ENCODE assay signal across 10 mouse cellular contexts in genomic region chr1:63658016-63658415, GRCm38 (mm10). TPM values are rescaled to one million over a fixed set of nuclear protein-coding genes. Genes with fewer than 3 reads are reported as not detected.
DNase-seq lines count a peak whose midpoint lies in the region; ATAC-seq and TF ChIP-seq lines count a peak whose summit lies in the region.
"Had no signal": no experiment of that assay in that cellular context is flagged by ENCODE, and none has a peak within 500 bp of the region (broad histone marks: within the 10 kb centered on the region; RNA-seq: fewer than 3 reads in every experiment).

No protein-coding gene starts in this region.

- TF ChIP-seq CTCF in liver, postnatal 0 days (IDR thresholded peaks at IDR 0.05; ENCODE audit: low read depth) = peak; percentile 67

- no peak for TF ChIP-seq EP300 in liver, postnatal 0 days (IDR thresholded peaks at IDR 0.05; ENCODE audit: low read depth)

- no peaks in the 10 kb centered on the region for H3K36me3 ChIP-seq in embryonic facial prominence, embryonic 14.5 days (ENCODE audit: control insufficient read depth, insufficient read depth, low read length)
- no peaks in the 10 kb centered on the region for H3K36me3 ChIP-seq in liver, postnatal 0 days (replicated peaks; ENCODE audit: insufficient read depth, low read length)

- no peak for ATAC-seq in embryonic facial prominence, embryonic 14.5 days (ENCODE audit: low read depth)
- ATAC-seq in liver, postnatal 0 days = no peak
- ATAC-seq in erythroid progenitor cell, adult 5-6 weeks (replicated peaks; ENCODE audit: low FRiP score, poor library complexity, severe bottlenecking) = no peak

- no peaks in the 10 kb centered on the region for H3K9me3 ChIP-seq in embryonic facial prominence, embryonic 14.5 days (ENCODE audit: control insufficient read depth, low read length)
- H3K9me3 ChIP-seq in liver, postnatal 0 days (ENCODE audit: low read length) = no peaks in the 10 kb centered on the region

- DNase-seq in 3T3-L1 (ENCODE audit: low read depth, low spot score) = peak; percentile 91
- peak; percentile 69 for DNase-seq in CD4-positive, CD25-positive, alpha-beta regulatory T cell, adult 2 months (ENCODE audit: low read depth, low spot score)
- peak; percentile 19 to 25 for DNase-seq in adrenal gland, postnatal 4 days (ENCODE audit: low spot score in 2 of 2)
- DNase-seq in embryonic facial prominence, embryonic 14.5 days (ENCODE audit: low spot score) = peak; percentile 75
- DNase-seq in kidney, adult 9 months = peak; percentile 42
- peak; percentile 43 for DNase-seq in liver, postnatal 0 days
- peak; percentile 92 for DNase-seq in retina, embryonic 14.5 days (ENCODE audit: low spot score)

- WGBS in embryonic facial prominence, embryonic 14.5 days = 13% methylated on average over 6 of the region's 6 CpGs
- 11% methylated on average over 6 of the region's 6 CpGs for WGBS in liver, postnatal 0 days (ENCODE audit: insufficient replicate concordance)

- H3K27ac ChIP-seq in embryonic facial prominence, embryonic 14.5 days (replicated peaks; ENCODE audit: low read depth, low read length) = no peak overlapping the region
- no peak overlapping the region for H3K27ac ChIP-seq in liver, postnatal 0 days (ENCODE audit: low read depth)

- H3K27me3 ChIP-seq in embryonic facial prominence, embryonic 14.5 days (replicated peaks; ENCODE audit: control insufficient read depth, insufficient read depth, low read length) = no peaks in the 10 kb centered on the region
- no peaks in the 10 kb centered on the region for H3K27me3 ChIP-seq in liver, postnatal 0 days (ENCODE audit: insufficient read depth, low read length)

- no peak overlapping the region for H3K4me2 ChIP-seq in embryonic facial prominence, embryonic 14.5 days (ENCODE audit: low read depth, low read length)
- H3K4me2 ChIP-seq in liver, postnatal 0 days (ENCODE audit: low read depth, low read length) = no peak overlapping the region

- H3K9ac ChIP-seq in embryonic facial prominence, embryonic 14.5 days (ENCODE audit: low read depth, low read length) = no peak overlapping the region
- H3K9ac ChIP-seq in liver, postnatal 0 days (replicated peaks) = no peak overlapping the region

- no peaks in the 10 kb centered on the region for H3K4me1 ChIP-seq in embryonic facial prominence, embryonic 14.5 days (ENCODE audit: control insufficient read depth, insufficient read depth, low read length)
- no peaks in the 10 kb centered on the region for H3K4me1 ChIP-seq in liver, postnatal 0 days (ENCODE audit: insufficient read depth)

- no peak overlapping the region for H3K4me3 ChIP-seq in embryonic facial prominence, embryonic 14.5 days (ENCODE audit: low read depth, low read length)
- H3K4me3 ChIP-seq in liver, postnatal 0 days (ENCODE audit: low read depth, low read length) = no peak overlapping the region

RNA-seq across cellular contexts. Expression of gene Dytn, which starts 28.7 kb away (rescaled TPM):
- total RNA-seq in adrenal gland, postnatal 4 days (2021) = not detected
- polyA plus RNA-seq in embryonic facial prominence, embryonic 14.5 days (2014; fragmentation: Nextera tagmentation; extraction: Ambion mirVana) = 0.16 and 0.28 TPM in 2 replicates
- polyA plus RNA-seq in liver, postnatal 0 days (2015; fragmentation: Nextera tagmentation; extraction: Ambion mirVana) = not detected in 2 replicates
- total RNA-seq in erythroid progenitor cell, adult 5-6 weeks (2015; ENCODE audit: low replicate concordance) = not detected in 2 replicates
- total RNA-seq in erythroid progenitor cell, adult 5-6 weeks (2017; ENCODE audit: low replicate concordance) = not detected in 2 replicates
- total RNA-seq: layer of hippocampus, adult 8-10 months had no signal
- polyA plus RNA-seq: stomach, embryonic 16.5 days had no signal

RNA-seq across cellular contexts. Expression of gene Gm39653, which starts 42.2 kb away (rescaled TPM):
- not detected for total RNA-seq in adrenal gland, postnatal 4 days (2021)
- not detected in 2 replicates for polyA plus RNA-seq in embryonic facial prominence, embryonic 14.5 days (2014; fragmentation: Nextera tagmentation; extraction: Ambion mirVana)
- not detected in 2 replicates for polyA plus RNA-seq in liver, postnatal 0 days (2015; fragmentation: Nextera tagmentation; extraction: Ambion mirVana)
- total RNA-seq in erythroid progenitor cell, adult 5-6 weeks (2015; ENCODE audit: low replicate concordance) = not detected in 2 replicates
- total RNA-seq in erythroid progenitor cell, adult 5-6 weeks (2017; ENCODE audit: low replicate concordance) = not detected in 2 replicates
- total RNA-seq: layer of hippocampus, adult 8-10 months had no signal
- polyA plus RNA-seq: stomach, embryonic 16.5 days had no signal

Comparison
In these comparisons a context has a peak if more than half of its experiments do, and no peak if none do; other contexts are left out.
1. DNase-seq: peak in every context shown above with its lines; median percentile 92 in retina, embryonic 14.5 days; 91 in 3T3-L1; 75 in embryonic facial prominence, embryonic 14.5 days; 69 in CD4-positive, CD25-positive, alpha-beta regulatory T cell, adult 2 months; 43 in liver, postnatal 0 days; 42 in kidney, adult 9 months; 22 in adrenal gland, postnatal 4 days.